Mouse (Mus musculus) spleen, adult 2 months (tissue): ENCODE measurements at regions not wholly inside any gene's neighbourhood (a gene's known extent, or its start where the extent isn't known, plus 50 kb on each side); places are given as distances from the start of the nearest gene placed in this dataset.

Experiments used
- CTCF ChIP-seq: fragments of 200-500 bp; IDR thresholded peaks from 2 replicates; pipeline ENCODE4 v1.5.1; 2011; ENCODE audit warnings: mild to moderate bottlenecking, inconsistent platforms; ENCODE audit not compliant: insufficient read depth, insufficient read length, insufficient replicate concordance; ENCODE audit errors: extremely low read depth
- POLR2A ChIP-seq: fragments of 200-500 bp; IDR thresholded peaks from 2 replicates; pipeline ENCODE4 v1.6.1; 2011; ENCODE audit warnings: low read depth, low read length, inconsistent platforms

DNA sequence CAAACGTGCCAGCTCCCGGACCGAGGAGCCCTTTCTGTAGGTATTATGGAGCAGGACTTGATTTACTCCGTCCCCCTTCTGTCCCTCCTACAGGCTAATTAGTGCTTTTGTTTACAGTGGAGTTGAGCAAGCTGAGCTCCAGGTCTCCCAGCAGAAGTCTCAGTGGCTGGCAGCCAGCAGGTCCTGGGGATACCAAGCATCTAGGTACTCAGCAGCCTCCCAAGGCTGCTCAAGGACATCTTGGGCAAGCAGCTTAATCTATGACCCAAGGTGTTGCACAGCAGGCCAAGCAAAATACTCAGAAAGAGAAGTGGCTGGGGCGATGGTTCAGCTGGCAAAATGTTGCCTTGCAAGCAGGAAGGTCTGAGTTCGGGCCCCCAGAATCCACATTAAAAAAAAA, 254.4 kb downstream of the Dysf start:
- TF ChIP-seq CTCF (no peak), POLR2A (no peak)
